Mouse (Mus musculus) brown adipose tissue, adult 24 weeks (tissue): ENCODE measurements around the gene Casp4. TPM values are rescaled to one million over a fixed set of nuclear protein-coding genes. Genes with fewer than 3 reads are reported as not detected.

Experiments used
- H3K27ac ChIP-seq: fragments of 200-500 bp; replicated peaks from 2 replicates; pipeline ENCODE4 v1.5.1; 2012; ENCODE audit warnings: low read depth, mild to moderate bottlenecking, low read length
- H3K4me1 ChIP-seq: fragments of 200-500 bp; 2 replicates; pipeline ENCODE4 v1.6.1; 2012; ENCODE audit warnings: low read length, mixed read lengths; ENCODE audit not compliant: control insufficient read depth, insufficient read depth, insufficient read length
- H3K4me3 ChIP-seq: fragments of 200-500 bp; 2 replicates; pipeline ENCODE4 v1.5.1; 2012; ENCODE audit warnings: low read depth, mild to moderate bottlenecking, low read length, moderate library complexity; ENCODE audit not compliant: insufficient read depth
- polyA plus RNA-seq: library from polyadenylated mRNA; stranded (reverse); fragments of >200 nt; gene quantifications from 2 replicates; pipeline ENCODE4 v1.2.4, GENCODE M21; 2012; ENCODE audit not compliant: missing spikeins, insufficient read depth, insufficient read length

Casp4 gene
- polyA plus RNA-seq: 1.4 and 1.6 TPM in 2 replicates

- Histone ChIP-seq H3K27ac (no peak within 1 kb of the TSS), H3K4me1 (no peaks in the 10 kb centered on the region; the same call in 1 of the 2 replicates), H3K4me3 (peak within 1 kb of the TSS; percentile 62)
These were observed at the start of gene Casp4 for GRCm38 (mm10) chr9:5308561-5308960. Casp4 (plus strand) TSS chr9:5308828.

GRCm38 (mm10) chr9:5263951-5264475 lies 44.6 kb upstream of the Casp4 start:
- Histone ChIP-seq H3K27ac (no peak overlapping the region), H3K4me3 (no peak overlapping the region), H3K4me1 (no peaks in the 10 kb centered on the region)

DNA sequence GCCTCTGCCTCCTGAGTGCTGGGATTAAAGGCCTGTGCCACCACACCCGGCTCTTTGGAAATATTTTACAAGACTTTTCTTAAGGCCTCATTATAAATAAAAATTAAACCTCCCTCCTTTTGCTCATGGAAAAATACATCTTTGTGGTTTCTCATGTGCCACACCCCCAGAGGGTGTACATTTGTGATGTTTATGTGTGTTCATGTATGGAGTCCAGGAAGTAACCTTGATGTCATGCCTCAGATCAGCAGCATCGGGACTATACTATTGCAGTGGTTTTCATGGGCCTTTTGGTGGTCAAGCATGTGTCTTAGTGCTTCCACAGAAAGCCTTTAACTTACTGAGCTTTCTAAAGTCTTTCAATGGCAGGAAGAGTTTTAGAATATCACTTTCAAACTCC lies 38.4 kb upstream of the Casp4 start:
- H3K4me1 ChIP-seq: no peaks in the 10 kb centered on the region
- no peak overlapping the region for H3K4me3 ChIP-seq
- H3K27ac ChIP-seq: no peak overlapping the region

GRCm38 (mm10) chr9:5270884-5271283 lies 37.7 kb upstream of the Casp4 start:
- no peaks in the 10 kb centered on the region for H3K4me1 ChIP-seq
- no peak overlapping the region for H3K27ac ChIP-seq

GRCm38 (mm10) chr9:5271334-5271845 lies 37.2 kb upstream of the Casp4 start:
- Histone ChIP-seq H3K4me1 (no peaks in the 10 kb centered on the region), H3K27ac (no peak overlapping the region)

More at GRCm38 (mm10) chr9:5270884-5271283, 37.7 kb upstream of the Casp4 start:
- no peak overlapping the region for H3K4me3 ChIP-seq

DNA sequence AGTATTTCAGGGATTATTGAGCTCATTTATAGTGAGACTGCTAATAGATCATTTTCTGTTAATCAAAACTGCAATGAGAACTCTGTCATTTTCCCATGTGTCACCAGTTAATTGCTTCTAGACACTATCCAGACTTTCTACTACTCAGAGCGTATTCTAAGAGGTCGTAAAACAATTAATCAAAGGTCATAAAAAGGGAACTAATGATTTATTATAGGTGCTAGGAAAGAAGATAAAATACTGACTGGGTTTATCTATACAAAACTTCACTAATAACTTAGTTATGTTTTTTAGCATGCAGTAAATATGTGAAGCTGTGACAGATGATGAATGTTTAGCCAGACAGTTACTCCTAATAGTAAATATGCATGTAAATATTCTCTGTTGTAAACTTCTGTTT lies 22.6 kb upstream of the Casp4 start:
- Histone ChIP-seq H3K4me3 (no peak overlapping the region), H3K4me1 (no peaks in the 10 kb centered on the region), H3K27ac (no peak overlapping the region)

More at GRCm38 (mm10) chr9:5271334-5271845, 37.2 kb upstream of the Casp4 start:
- H3K4me3 ChIP-seq: no peak overlapping the region

DNA sequence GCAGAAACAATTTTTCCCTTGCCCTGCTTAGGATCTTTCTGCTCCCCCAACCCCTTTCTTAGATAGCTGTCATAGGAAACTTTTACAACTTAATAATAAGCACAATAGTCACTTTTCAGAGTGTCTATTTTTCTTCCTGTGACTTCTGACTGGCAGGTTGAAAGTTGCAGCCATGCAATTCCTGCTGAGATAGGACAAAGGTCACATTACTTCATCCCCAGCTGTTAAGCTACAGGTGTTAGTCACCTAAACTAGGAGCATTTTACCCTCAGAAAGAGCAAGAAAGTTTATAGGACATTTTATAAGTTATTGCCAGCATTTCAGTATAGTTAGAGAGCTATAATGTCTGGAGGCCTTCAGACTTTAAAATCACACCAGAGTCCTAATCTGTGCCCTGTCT lies 22.0 kb upstream of the Casp4 start:
- no peak overlapping the region for H3K4me3 ChIP-seq
- no peak overlapping the region for H3K27ac ChIP-seq
- no peaks in the 10 kb centered on the region for H3K4me1 ChIP-seq

- H3K4me3 ChIP-seq: no peak overlapping the region
- no peak overlapping the region for H3K27ac ChIP-seq
- no peaks in the 10 kb centered on the region for H3K4me1 ChIP-seq
These were observed 12.0 kb upstream of the Casp4 start for GRCm38 (mm10) chr9:5296354-5297237.

DNA sequence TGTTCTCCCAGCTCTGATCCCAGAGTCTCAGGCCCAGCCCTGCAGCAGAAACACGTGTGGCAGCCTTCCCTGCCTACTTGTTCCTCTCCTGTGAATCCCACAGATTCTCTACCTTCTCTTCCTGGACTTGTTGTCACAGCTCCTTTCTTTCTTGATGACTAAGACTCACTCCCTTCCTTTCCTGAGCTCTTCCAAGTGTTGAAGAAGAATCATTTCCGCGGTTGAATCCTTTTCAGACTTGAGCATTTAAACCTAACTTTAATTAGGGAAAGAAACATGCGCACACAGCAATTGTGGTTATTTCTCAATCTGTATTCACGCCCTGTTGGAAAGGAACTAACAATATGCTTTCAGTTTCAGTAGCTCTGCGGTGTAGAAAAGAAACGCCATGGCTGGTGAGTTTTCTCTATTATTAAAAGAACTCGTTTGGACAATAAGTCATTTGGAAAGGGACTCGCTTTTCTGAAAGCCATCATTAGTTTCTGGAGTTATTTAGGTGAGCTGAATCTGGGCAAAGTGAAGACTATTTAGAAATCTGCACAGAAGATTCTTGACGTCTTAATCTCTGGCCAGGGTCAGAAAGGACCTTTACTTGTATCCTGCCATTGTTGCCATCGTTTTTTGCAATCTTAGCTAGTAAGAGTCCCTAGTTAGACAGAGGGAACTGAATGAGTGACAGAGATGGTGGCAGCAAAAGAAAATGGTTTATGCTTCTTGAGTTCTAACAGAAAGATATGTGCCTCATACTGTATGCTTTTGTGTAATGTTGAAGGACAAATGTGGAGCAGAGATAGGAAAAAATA lies 10.1 kb upstream of the Casp4 start, which contains the start of gene Casp1:
TSS of gene Casp1 (plus strand) at position 189 of the 803 bp plus-strand sequence.
- Histone ChIP-seq H3K27ac (peak within 1 kb of the TSS; percentile 64), H3K4me3 (peak within 1 kb of the TSS; percentile 14; the same call in 1 of the 2 replicates), H3K4me1 (no peaks in the 10 kb centered on the region)

GRCm38 (mm10) chr9:5299132-5299381 lies 9.6 kb upstream of the Casp4 start:
- Histone ChIP-seq H3K4me3 (no peak overlapping the region), H3K27ac (no peak overlapping the region), H3K4me1 (no peaks in the 10 kb centered on the region)

DNA sequence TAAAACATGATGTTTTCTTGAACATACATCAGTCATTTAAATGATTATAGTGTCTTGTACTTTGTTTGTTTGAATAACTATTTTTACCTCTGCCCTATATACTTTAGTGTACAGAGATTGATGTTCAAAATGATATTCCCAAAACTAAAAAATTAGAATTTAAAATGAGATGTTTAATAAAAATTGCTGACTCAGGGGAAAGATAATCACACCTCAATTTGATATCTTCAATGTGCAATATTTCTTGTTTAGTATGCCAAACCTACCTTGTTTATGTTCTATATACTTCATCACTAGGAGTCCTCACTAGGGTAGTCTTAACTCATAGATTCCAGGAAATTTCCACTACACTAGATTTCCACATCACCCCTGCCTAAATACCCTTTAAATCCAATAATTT lies 1.5 kb downstream of the Casp4 start:
- H3K4me3 ChIP-seq: no peak overlapping the region
- no peaks in the 10 kb centered on the region; the same call in 1 of the 2 replicates for H3K4me1 ChIP-seq
- no peak overlapping the region for H3K27ac ChIP-seq

- H3K27ac ChIP-seq: no peak overlapping the region
- H3K4me3 ChIP-seq: no peak overlapping the region
- H3K4me1 ChIP-seq: no peaks in the 10 kb centered on the region; the same call in 1 of the 2 replicates
These were observed 2.8 kb downstream of the Casp4 start for GRCm38 (mm10) chr9:5311435-5311834.

DNA sequence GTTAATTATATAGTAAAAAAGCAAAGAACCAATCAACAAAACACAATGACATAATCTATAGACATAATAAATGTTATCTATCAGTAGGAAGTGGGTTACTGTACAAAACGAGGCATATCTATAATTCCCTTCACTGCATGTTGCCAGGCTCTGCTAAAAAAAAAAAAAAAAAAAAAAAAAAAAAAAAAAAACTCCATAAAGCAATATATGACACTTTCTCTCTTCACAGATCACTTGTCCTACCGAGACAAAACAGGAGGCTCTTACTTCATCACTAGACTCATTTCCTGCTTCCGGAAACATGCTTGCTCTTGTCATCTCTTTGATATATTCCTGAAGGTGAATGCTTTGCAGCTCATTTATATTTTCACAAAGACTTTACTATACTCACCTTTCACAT lies 19.6 kb downstream of the Casp4 start:
- Histone ChIP-seq H3K27ac (no peak overlapping the region), H3K4me3 (no peak overlapping the region), H3K4me1 (no peaks in the 10 kb centered on the region)

DNA sequence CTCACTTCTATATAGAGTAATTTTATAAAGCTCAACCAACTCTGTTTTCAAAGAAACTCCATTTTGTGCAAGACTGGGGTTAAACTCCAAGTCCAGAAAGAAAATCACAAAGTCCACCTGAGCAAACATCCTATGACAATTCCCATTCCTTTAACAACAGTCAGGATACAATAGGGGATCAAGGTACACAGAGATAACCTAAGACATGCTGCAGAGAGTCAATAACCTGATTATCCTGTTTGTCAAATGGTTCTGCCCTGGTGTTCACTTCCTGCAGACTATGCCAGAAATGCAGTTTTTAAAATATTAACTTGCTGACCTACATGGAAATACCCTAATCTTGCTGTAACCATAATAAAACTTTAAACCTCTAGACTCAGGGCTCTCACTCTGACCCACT lies 23.8 kb downstream of the Casp4 start:
- Histone ChIP-seq H3K4me3 (no peak overlapping the region), H3K27ac (no peak overlapping the region), H3K4me1 (no peaks in the 10 kb centered on the region)

DNA sequence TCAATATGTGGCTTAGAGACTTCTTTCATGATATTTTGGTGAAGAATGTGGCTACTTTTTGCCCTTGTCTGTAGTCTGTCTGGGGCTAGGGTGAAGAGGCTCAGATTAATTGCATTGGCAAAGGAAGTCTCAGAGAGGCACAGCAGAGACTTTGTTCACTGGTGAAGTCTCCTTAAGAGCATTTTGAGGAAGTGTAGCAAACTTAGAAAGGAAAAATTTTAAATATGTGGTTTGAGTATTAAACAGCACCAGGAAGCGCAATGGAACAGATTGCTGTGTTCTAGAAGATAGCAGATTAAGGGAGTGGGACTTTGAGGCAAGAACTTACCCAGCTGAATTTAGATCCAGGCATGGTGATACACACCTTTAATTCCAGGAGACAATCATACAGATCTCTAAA lies 24.8 kb downstream of the Casp4 start:
- Histone ChIP-seq H3K27ac (no peak overlapping the region), H3K4me3 (no peak overlapping the region)

More for the DNA sequence above, 24.8 kb downstream of the Casp4 start:
- H3K4me1 ChIP-seq: no peaks in the 10 kb centered on the region
